Mouse (Mus musculus): ENCODE data around the gene Heg1. TPM values are rescaled to one million over a fixed set of nuclear protein-coding genes. Genes with fewer than 3 reads are reported as not detected.

The Heg1 gene
- polyA plus RNA-seq, 1 experiment from 2014 or later: 4.7 TPM

- Histone ChIP-seq H3K27ac (ENCODE audit: low read depth) (no peak overlapping the region), H3K9me3 (ENCODE audit: low read length) (no peaks in the 10 kb centered on the region), H3K36me3 (replicated peaks; ENCODE audit: insufficient read depth, low read length) (no peaks in the 10 kb centered on the region), H3K27me3 (ENCODE audit: insufficient read depth, low read length) (no peaks in the 10 kb centered on the region), H3K4me1 (ENCODE audit: insufficient read depth) (peaks cover 52% of the 10 kb centered on the region), H3K9ac (replicated peaks) (no peak overlapping the region), H3K4me3 (ENCODE audit: low read depth, low read length) (no peak overlapping the region), H3K4me2 (ENCODE audit: low read depth, low read length) (peak overlapping the region; percentile 96; the same call in 1 of the 2 replicates)
- TF ChIP-seq EP300 (IDR thresholded peaks at IDR 0.05; ENCODE audit: low read depth) (no peak), CTCF (IDR thresholded peaks at IDR 0.05; ENCODE audit: low read depth) (no peak)
- no peak for DNase-seq
- no peak for ATAC-seq
- WGBS (ENCODE audit: insufficient replicate concordance): 42% methylated on average over 3 of the region's 3 CpGs
These were observed 3.6 kb downstream of the Heg1 start for GRCm38 (mm10) chr16:33687724-33688123.

GRCm38 (mm10) chr16:33690975-33691747, 7.0 kb downstream of the Heg1 start:
- DNase-seq: peak; percentile 64
- Histone ChIP-seq H3K4me3 (ENCODE audit: low read depth, low read length) (no peak overlapping the region), H3K9me3 (ENCODE audit: low read length) (no peaks in the 10 kb centered on the region), H3K27ac (ENCODE audit: low read depth) (peak overlapping the region; percentile 39; the same call in 1 of the 2 replicates), H3K9ac (replicated peaks) (no peak overlapping the region), H3K4me2 (ENCODE audit: low read depth, low read length) (0 out of 2 replicates have a peak overlapping the region, but pooled peaks have one; percentile 19), H3K27me3 (ENCODE audit: insufficient read depth, low read length) (no peaks in the 10 kb centered on the region), H3K36me3 (replicated peaks; ENCODE audit: insufficient read depth, low read length) (no peaks in the 10 kb centered on the region; the same call in 1 of the 2 replicates), H3K4me1 (ENCODE audit: insufficient read depth) (peaks cover 49% of the 10 kb centered on the region)
- TF ChIP-seq CTCF (IDR thresholded peaks at IDR 0.05; ENCODE audit: low read depth): no peak
- TF ChIP-seq EP300 (IDR thresholded peaks at IDR 0.05; ENCODE audit: low read depth): no peak
- WGBS (ENCODE audit: insufficient replicate concordance): 57% methylated on average over 6 of the region's 6 CpGs
- no peak for ATAC-seq

DNA sequence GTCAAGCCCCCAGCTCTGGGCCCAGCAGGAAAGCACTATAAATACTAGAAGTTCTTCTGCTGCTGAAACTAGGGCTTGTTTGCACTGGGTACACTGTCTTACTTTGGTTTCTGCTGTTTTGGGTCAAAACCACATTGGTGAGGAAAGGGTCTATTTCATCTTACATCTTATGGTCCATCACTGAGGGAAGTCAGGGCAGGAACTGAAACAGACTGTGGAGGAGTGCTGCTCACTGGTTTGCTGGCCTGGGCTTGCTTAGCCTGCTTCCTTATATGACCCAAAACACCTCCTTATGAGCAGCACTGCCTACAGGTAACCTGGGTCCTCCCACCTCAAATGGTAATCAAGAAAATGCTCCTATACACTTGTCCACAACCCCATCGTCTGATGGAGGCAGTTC, 9.4 kb downstream of the Heg1 start:
- Histone ChIP-seq H3K4me1 (ENCODE audit: insufficient read depth) (peaks cover 38% of the 10 kb centered on the region), H3K9me3 (ENCODE audit: low read length) (no peaks in the 10 kb centered on the region), H3K4me3 (ENCODE audit: low read depth, low read length) (no peak overlapping the region), H3K4me2 (ENCODE audit: low read depth, low read length) (no peak overlapping the region), H3K9ac (replicated peaks) (no peak overlapping the region), H3K36me3 (replicated peaks; ENCODE audit: insufficient read depth, low read length) (no peaks in the 10 kb centered on the region; the same call in 1 of the 2 replicates), H3K27me3 (ENCODE audit: insufficient read depth, low read length) (no peaks in the 10 kb centered on the region), H3K27ac (ENCODE audit: low read depth) (no peak overlapping the region)
- 93% methylated on average over 1 of the region's 1 CpGs for WGBS (ENCODE audit: insufficient replicate concordance)
- no peak for DNase-seq
- TF ChIP-seq CTCF (IDR thresholded peaks at IDR 0.05; ENCODE audit: low read depth) (no peak), EP300 (IDR thresholded peaks at IDR 0.05; ENCODE audit: low read depth) (no peak)
- ATAC-seq: no peak

- H3K9ac ChIP-seq (replicated peaks): 0 out of 2 replicates have a peak overlapping the region, but pooled peaks have one; percentile 8
- TF ChIP-seq EP300 (IDR thresholded peaks at IDR 0.05; ENCODE audit: low read depth): no peak
These were observed 12.8 kb downstream of the Heg1 start for GRCm38 (mm10) chr16:33696811-33697575.

GRCm38 (mm10) chr16:33697576-33698276, 13.6 kb downstream of the Heg1 start:
- TF ChIP-seq CTCF (IDR thresholded peaks at IDR 0.05; ENCODE audit: low read depth): no peak
- no peak for TF ChIP-seq EP300 (IDR thresholded peaks at IDR 0.05; ENCODE audit: low read depth)
- peak overlapping the region; percentile 13; the same call in 1 of the 2 replicates for H3K27ac ChIP-seq (ENCODE audit: low read depth)
- no peaks in the 10 kb centered on the region; the same call in 1 of the 2 replicates for H3K36me3 ChIP-seq (replicated peaks; ENCODE audit: insufficient read depth, low read length)
- no peak overlapping the region for H3K4me3 ChIP-seq (ENCODE audit: low read depth, low read length)
- peaks cover 19% of the 10 kb centered on the region for H3K4me1 ChIP-seq (ENCODE audit: insufficient read depth)
- no peaks in the 10 kb centered on the region for H3K9me3 ChIP-seq (ENCODE audit: low read length)
- DNase-seq (no peak), ATAC-seq (no peak)
- no peak overlapping the region for H3K4me2 ChIP-seq (ENCODE audit: low read depth, low read length)
- H3K9ac ChIP-seq (replicated peaks): 0 out of 2 replicates have a peak overlapping the region, but pooled peaks have one; percentile 8
- H3K27me3 ChIP-seq (ENCODE audit: insufficient read depth, low read length): no peaks in the 10 kb centered on the region
- 52% methylated on average over 9 of the region's 9 CpGs for WGBS (ENCODE audit: insufficient replicate concordance)

More at GRCm38 (mm10) chr16:33696811-33697575, 12.8 kb downstream of the Heg1 start:
- H3K4me2 ChIP-seq (ENCODE audit: low read depth, low read length): no peak overlapping the region
- DNase-seq (no peak), ATAC-seq (no peak)
- H3K36me3 ChIP-seq (replicated peaks; ENCODE audit: insufficient read depth, low read length): no peaks in the 10 kb centered on the region; the same call in 1 of the 2 replicates
- no peaks in the 10 kb centered on the region for H3K9me3 ChIP-seq (ENCODE audit: low read length)
- H3K4me3 ChIP-seq (ENCODE audit: low read depth, low read length): no peak overlapping the region
- no peak overlapping the region for H3K27ac ChIP-seq (ENCODE audit: low read depth)
- H3K27me3 ChIP-seq (ENCODE audit: insufficient read depth, low read length): no peaks in the 10 kb centered on the region
- peaks cover 24% of the 10 kb centered on the region for H3K4me1 ChIP-seq (ENCODE audit: insufficient read depth)
- 57% methylated on average over 13 of the region's 13 CpGs for WGBS (ENCODE audit: insufficient replicate concordance)

Data from liver, postnatal 0 days (tissue).